Mouse (Mus musculus) kidney, embryonic 16.5 days (tissue): ENCODE measurements at regions not wholly inside any gene's neighbourhood (a gene's known extent, or its start where the extent isn't known, plus 50 kb on each side); places are given as distances from the start of the nearest gene placed in this dataset.

ENCODE experiments used
- ATAC-seq: fragments of 200-750 bp; cut with Nextera tagmentation; 2 replicates; pipeline ENCODE4 v1.8.0; 2017; ENCODE audit warnings: moderate TSS enrichment; ENCODE audit not compliant: low FRiP score, low TSS enrichment
- H3K27ac ChIP-seq: fragments of 300-500 bp; sonication (generic); 2 replicates; pipeline ENCODE4 v1.5.1; 2014; ENCODE audit warnings: low read length
- H3K27me3 ChIP-seq: fragments of 300-500 bp; sonication (generic); 2 replicates; pipeline ENCODE4 v1.6.1; 2014; ENCODE audit warnings: low read length, control low read depth, mixed read lengths; ENCODE audit not compliant: insufficient read depth
- H3K36me3 ChIP-seq: fragments of 300-500 bp; sonication (generic); 2 replicates; pipeline ENCODE4 v1.6.1; 2014; ENCODE audit warnings: low read length, control low read depth, mixed read lengths; ENCODE audit not compliant: insufficient read depth
- H3K4me1 ChIP-seq: fragments of 300-500 bp; sonication (generic); 2 replicates; pipeline ENCODE4 v1.6.1; 2014; ENCODE audit warnings: low read length, control low read depth, mixed read lengths; ENCODE audit not compliant: insufficient read depth
- H3K4me2 ChIP-seq: fragments of 300-500 bp; sonication (generic); replicated peaks from 2 replicates; pipeline ENCODE4 v1.6.1; 2014; ENCODE audit warnings: low read depth, low read length
- H3K4me3 ChIP-seq: fragments of 300-500 bp; sonication (generic); 2 replicates; pipeline ENCODE4 v1.5.1; 2014; ENCODE audit warnings: mild to moderate bottlenecking, low read length
- H3K9ac ChIP-seq: fragments of 300-500 bp; sonication (generic); replicated peaks from 2 replicates; pipeline ENCODE4 v1.6.1; 2014; ENCODE audit warnings: low read length
- H3K9me3 ChIP-seq: fragments of 300-500 bp; sonication (generic); 2 replicates; pipeline ENCODE4 v1.6.1; 2016; ENCODE audit warnings: low read length, control low read depth
- WGBS: fragments of 180-500 bp; shearing (Covaris S2); extraction: QIAGEN DNeasy Blood & Tissue Kit; methylation state at CpG from one replicate; pipeline ENCODE4 v1.1.7; 2014; 5-methylcytosine and 5-hydroxymethylcytosine counted together

DNA sequence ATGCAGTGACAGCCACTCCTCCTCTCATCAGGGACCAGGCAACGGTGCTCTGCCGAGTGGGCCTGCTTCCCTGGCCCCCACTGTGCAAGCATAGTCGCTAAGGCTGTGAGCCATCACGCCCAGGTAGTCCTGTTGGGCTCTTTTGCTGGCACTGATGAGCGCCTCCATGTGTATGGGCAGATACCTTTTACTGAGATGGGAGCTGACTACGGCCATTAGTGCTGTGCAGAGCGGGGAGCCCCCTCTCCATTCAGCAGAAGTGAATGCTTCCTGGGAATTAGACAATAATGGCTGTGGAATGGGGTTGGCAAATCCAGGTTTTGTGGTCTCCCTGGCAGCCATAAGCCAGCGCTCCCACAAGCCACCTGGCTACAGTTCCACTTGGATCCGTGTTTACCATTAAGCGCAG, 206.7 kb upstream of the Tshz3 start:
- 83% methylated on average over 10 of the region's 10 CpGs for WGBS
- no peaks in the 10 kb centered on the region for H3K9me3 ChIP-seq
- H3K27me3 ChIP-seq = no peaks in the 10 kb centered on the region
- no peak overlapping the region for H3K4me3 ChIP-seq
- no peak overlapping the region for H3K9ac ChIP-seq
- no peaks in the 10 kb centered on the region for H3K4me1 ChIP-seq
- no peaks in the 10 kb centered on the region for H3K36me3 ChIP-seq
- no peak for ATAC-seq
- no peak overlapping the region for H3K4me2 ChIP-seq
- H3K27ac ChIP-seq = no peak overlapping the region

DNA sequence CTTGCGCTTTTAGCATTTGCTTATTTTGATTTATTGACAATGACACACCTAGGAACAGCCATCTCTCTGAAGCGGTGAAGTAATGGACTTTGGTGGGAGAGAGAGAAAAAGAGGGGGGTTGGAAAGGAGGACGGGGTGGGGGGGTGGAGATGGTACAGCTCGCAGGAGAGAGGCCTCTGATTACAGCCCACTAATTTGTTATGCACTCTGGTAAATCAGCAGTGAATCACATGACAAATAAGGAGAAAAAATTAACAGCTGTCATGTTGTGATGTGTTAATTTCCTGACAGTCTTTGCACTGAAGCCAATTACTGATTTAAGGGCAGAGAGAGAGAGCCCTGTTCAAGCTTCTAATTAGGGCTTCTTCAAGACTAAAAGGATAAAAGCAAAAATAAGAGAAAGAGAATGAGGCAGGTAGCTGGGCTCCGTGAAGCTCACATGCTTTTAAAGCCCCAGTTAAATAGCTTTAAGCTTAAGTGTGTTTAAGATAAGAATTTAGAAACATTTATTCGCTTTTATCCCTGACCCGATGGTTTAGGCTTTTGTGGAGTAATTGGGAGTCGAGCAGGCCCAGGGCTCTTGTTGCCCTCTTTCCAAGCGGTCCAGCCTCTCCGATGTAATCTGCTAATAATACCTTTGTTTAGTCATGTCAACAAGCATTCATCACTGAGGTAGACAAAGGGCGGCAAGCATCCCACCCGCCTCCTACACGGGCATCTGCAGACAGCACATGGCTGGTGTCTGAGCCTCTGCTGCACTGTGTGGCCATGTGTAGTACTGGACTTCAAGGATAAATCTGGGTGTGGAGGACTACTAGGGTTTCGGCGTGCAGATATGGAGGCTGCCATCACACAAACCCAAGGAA, 193.7 kb upstream of the Tshz3 start:
- WGBS = 54% methylated on average over 15 of the region's 15 CpGs
- no peaks in the 10 kb centered on the region for H3K9me3 ChIP-seq
- no peak overlapping the region for H3K9ac ChIP-seq
- no peaks in the 10 kb centered on the region for H3K27me3 ChIP-seq
- H3K4me3 ChIP-seq = no peak overlapping the region
- no peaks in the 10 kb centered on the region for H3K36me3 ChIP-seq
- no peak overlapping the region for H3K27ac ChIP-seq
- H3K4me2 ChIP-seq = no peak overlapping the region
- no peaks in the 10 kb centered on the region for H3K4me1 ChIP-seq
- no peak for ATAC-seq

DNA sequence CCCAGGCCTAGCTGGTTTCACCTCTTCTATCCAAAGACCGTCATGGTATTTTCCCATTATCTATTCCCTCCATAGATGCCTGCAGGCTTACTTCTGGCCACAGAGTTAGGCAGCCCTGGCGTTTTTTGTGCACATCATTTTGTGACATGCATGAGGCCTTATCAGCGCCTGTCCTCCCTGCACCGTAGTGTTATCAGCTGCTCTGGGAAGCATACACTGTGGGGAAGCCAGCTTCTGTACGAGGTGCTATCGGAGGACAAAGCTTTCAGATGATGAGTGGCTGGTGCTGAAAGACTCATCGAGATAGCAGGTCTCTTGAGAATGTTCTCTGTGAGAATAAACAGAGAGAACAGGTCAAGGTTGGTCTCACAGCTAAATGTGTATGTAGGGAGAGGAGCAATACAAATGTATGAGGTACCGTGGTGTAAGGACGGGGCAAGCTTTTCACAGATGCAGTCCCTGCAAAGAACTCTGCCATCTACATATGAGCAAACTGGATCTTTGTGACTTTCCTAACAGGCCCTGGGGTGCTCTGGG, 190.0 kb upstream of the Tshz3 start:
- WGBS = 89% methylated on average over 9 of the region's 9 CpGs

GRCm38 (mm10) chr7:36513680-36514079, 184.2 kb upstream of the Tshz3 start:
- Histone ChIP-seq H3K9me3 (no peaks in the 10 kb centered on the region), H3K36me3 (no peaks in the 10 kb centered on the region), H3K4me1 (no peaks in the 10 kb centered on the region), H3K4me2 (no peak overlapping the region), H3K27me3 (no peaks in the 10 kb centered on the region), H3K4me3 (no peak overlapping the region), H3K9ac (no peak overlapping the region), H3K27ac (no peak overlapping the region)
- WGBS = 85% methylated on average over 3 of the region's 3 CpGs
- no peak for ATAC-seq

More for the DNA sequence above, 190.0 kb upstream of the Tshz3 start:
- no peak overlapping the region for H3K27ac ChIP-seq
- no peak overlapping the region for H3K9ac ChIP-seq
- H3K4me3 ChIP-seq = no peak overlapping the region
- no peak for ATAC-seq
- H3K9me3 ChIP-seq = no peaks in the 10 kb centered on the region
- H3K27me3 ChIP-seq = no peaks in the 10 kb centered on the region
- no peaks in the 10 kb centered on the region for H3K4me1 ChIP-seq
- H3K4me2 ChIP-seq = no peak overlapping the region
- H3K36me3 ChIP-seq = no peaks in the 10 kb centered on the region

GRCm38 (mm10) chr7:36516094-36516663, 181.7 kb upstream of the Tshz3 start:
- H3K4me3 ChIP-seq = no peak overlapping the region
- no peaks in the 10 kb centered on the region for H3K9me3 ChIP-seq
- H3K36me3 ChIP-seq = no peaks in the 10 kb centered on the region
- H3K27me3 ChIP-seq = no peaks in the 10 kb centered on the region
- WGBS = 65% methylated on average over 7 of the region's 7 CpGs
- no peaks in the 10 kb centered on the region for H3K4me1 ChIP-seq
- no peak overlapping the region for H3K4me2 ChIP-seq
- no peak overlapping the region for H3K9ac ChIP-seq
- no peak overlapping the region for H3K27ac ChIP-seq
- ATAC-seq = no peak

GRCm38 (mm10) chr7:36519027-36519426, 178.9 kb upstream of the Tshz3 start:
- Histone ChIP-seq H3K27ac (no peak overlapping the region), H3K27me3 (no peaks in the 10 kb centered on the region), H3K4me3 (no peak overlapping the region), H3K9me3 (no peaks in the 10 kb centered on the region), H3K4me1 (no peaks in the 10 kb centered on the region), H3K4me2 (no peak overlapping the region), H3K9ac (no peak overlapping the region), H3K36me3 (no peaks in the 10 kb centered on the region)
- ATAC-seq = no peak
- 93% methylated on average over 4 of the region's 4 CpGs for WGBS

GRCm38 (mm10) chr7:36522960-36523359, 175.0 kb upstream of the Tshz3 start:
- Histone ChIP-seq H3K27me3 (no peaks in the 10 kb centered on the region), H3K4me3 (no peak overlapping the region), H3K4me2 (no peak overlapping the region), H3K4me1 (no peaks in the 10 kb centered on the region), H3K9ac (no peak overlapping the region), H3K27ac (no peak overlapping the region), H3K36me3 (no peaks in the 10 kb centered on the region), H3K9me3 (no peaks in the 10 kb centered on the region)
- WGBS = 73% methylated on average over 5 of the region's 5 CpGs
- ATAC-seq = no peak

DNA sequence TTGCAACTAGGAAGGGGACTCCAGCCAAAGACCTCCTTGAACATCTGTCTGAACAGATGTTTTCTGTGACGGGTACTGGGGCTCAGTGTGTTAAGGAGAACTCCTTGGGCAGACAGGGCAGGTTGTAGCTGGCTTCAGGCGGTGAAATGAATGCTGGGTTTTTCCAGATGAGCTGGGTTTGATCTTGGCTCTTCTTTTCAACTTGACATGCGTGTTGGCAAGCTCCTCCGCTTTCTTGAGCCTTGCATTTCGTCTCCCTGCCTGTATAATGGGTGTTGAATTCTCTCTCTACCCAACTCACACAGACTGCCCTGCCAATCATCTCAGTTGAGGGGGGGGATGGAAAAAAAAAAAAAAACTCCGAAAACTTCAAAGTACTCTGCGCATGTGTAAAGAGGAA, 171.8 kb upstream of the Tshz3 start:
- 70% methylated on average over 7 of the region's 7 CpGs for WGBS
- Histone ChIP-seq H3K4me1 (no peaks in the 10 kb centered on the region), H3K27me3 (no peaks in the 10 kb centered on the region), H3K4me2 (no peak overlapping the region), H3K36me3 (no peaks in the 10 kb centered on the region), H3K9me3 (no peaks in the 10 kb centered on the region), H3K4me3 (no peak overlapping the region), H3K9ac (no peak overlapping the region), H3K27ac (no peak overlapping the region)
- ATAC-seq = no peak

DNA sequence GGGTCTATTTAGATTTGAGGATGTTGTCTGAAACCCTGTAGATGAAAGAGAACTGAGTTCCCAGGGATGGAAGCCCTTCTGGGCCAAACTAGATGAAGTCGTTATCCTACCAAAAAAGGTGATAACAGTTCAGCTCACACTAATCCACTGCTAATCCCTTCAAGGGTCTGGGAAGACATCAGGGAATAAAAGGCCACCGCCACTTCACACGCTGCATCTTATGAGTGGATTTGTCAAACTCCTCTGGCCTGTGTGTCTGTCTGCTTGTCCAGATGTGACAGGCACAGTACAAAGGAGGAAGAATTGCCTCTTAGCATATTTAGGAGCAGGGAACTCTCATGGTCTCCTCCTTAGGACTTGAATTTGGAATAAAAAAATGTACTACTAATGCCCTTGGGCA, 171.2 kb upstream of the Tshz3 start:
- Histone ChIP-seq H3K4me2 (no peak overlapping the region), H3K9ac (no peak overlapping the region), H3K27ac (no peak overlapping the region), H3K4me3 (no peak overlapping the region), H3K4me1 (no peaks in the 10 kb centered on the region), H3K9me3 (no peaks in the 10 kb centered on the region), H3K36me3 (no peaks in the 10 kb centered on the region), H3K27me3 (no peaks in the 10 kb centered on the region)
- 86% methylated on average over 3 of the region's 3 CpGs for WGBS
- no peak for ATAC-seq

DNA sequence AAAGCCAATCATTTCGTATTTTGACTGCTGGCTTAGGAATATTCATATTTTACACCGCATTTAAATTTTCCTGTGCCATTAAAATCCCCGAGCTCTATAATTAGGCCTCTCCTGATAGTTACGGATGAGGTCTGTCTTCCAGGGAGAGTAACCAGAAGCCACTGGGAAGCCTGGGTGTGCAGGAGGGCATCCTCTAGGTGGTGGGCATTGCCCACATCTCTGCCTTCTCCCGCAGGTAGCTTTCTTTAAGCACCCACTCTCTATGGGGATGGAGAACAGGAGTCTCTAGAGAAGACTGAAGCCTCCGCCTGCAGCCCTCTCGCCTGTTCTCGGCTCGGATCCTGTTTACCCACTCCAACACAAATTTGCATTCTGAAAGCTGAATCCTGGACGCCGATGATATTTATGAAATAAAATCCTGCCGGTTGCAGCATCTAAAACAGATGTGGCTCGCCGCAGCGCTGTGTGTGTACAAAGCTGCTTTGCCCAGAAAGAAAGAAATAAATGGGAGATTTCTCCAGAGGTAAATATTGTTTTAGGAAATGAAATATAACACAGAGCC, 168.3 kb upstream of the Tshz3 start:
- ATAC-seq = no peak
- 78% methylated on average over 15 of the region's 15 CpGs for WGBS
- H3K4me1 ChIP-seq = no peaks in the 10 kb centered on the region
- no peak overlapping the region for H3K4me3 ChIP-seq
- no peak overlapping the region for H3K9ac ChIP-seq
- H3K36me3 ChIP-seq = no peaks in the 10 kb centered on the region
- no peaks in the 10 kb centered on the region for H3K9me3 ChIP-seq
- H3K27me3 ChIP-seq = no peaks in the 10 kb centered on the region
- H3K4me2 ChIP-seq = no peak overlapping the region
- no peak overlapping the region for H3K27ac ChIP-seq
